Mouse (Mus musculus): ENCODE measurements around the gene Marc1. TPM values are rescaled to one million over a fixed set of nuclear protein-coding genes. Genes with fewer than 3 reads are reported as not detected.
A peak's percentile ranks its signal among the peaks of the same experiment; 100 is the strongest.

Gene Marc1
- total RNA-seq, 1 experiment from 2014 or later: not detected

DNA sequence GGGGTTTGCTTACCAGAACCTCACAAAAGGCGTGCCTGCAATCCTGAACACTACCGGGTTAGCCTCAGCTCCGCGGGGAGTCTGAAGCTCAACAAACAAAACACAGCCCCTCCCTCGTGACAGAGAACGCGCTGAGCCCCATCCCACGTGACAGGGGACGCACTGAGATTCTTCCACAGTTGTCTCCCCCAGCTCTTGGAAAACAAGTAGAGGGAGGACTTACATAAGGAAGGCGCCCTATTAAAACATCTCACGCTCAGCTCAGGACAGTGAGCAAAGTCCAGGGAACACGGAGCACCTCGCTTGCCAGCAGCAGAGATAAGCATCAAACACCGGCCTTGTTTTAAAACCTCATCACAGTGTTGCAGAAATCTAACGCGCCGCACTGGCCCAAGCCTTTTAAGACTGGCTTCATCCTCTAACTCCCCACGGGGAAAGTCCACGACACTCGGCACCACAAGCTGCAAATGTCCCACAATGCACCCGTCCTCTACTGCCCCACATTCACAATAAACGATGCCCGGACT, 16.1 kb upstream of the Marc1 start:
- ATAC-seq (replicated peaks; ENCODE audit: insufficient number of reproducible peaks, low FRiP score, low TSS enrichment, poor library complexity, severe bottlenecking): no peak

DNA sequence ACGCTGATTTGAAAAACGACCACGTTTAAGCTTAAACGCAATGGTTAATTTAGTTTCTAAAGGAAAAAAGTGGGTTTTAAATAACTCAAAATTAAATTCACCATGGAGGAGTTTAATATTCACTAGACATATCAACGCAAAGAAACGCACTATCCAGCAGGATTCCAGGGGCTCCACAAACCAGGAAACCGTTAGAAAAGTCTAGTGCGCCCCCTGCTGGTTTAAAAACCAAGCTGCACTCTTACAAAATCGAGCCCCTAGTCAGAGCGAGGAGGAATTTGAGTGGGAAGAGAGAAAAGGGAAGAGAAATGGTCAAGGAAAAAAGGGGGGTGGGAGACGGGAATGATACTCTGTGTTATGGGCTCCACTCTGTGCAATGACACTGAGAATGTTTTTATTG, 14.0 kb upstream of the Marc1 start:
- no peak for ATAC-seq (replicated peaks; ENCODE audit: insufficient number of reproducible peaks, low FRiP score, low TSS enrichment, poor library complexity, severe bottlenecking)

- ATAC-seq (replicated peaks; ENCODE audit: insufficient number of reproducible peaks, low FRiP score, low TSS enrichment, poor library complexity, severe bottlenecking): peak; percentile 84
Measured at GRCm38 (mm10) chr1:184824439-184824851, 13.3 kb upstream of the Marc1 start.

- ATAC-seq (replicated peaks; ENCODE audit: insufficient number of reproducible peaks, low FRiP score, low TSS enrichment, poor library complexity, severe bottlenecking): no peak
Measured at GRCm38 (mm10) chr1:184822678-184823077, 11.6 kb upstream of the Marc1 start.

- ATAC-seq (replicated peaks; ENCODE audit: insufficient number of reproducible peaks, low FRiP score, low TSS enrichment, poor library complexity, severe bottlenecking): no peak
Measured at GRCm38 (mm10) chr1:184817768-184818167, 6.7 kb upstream of the Marc1 start.

GRCm38 (mm10) chr1:184811716-184812250, 670 bp upstream of the Marc1 start:
- ATAC-seq (replicated peaks; ENCODE audit: insufficient number of reproducible peaks, low FRiP score, low TSS enrichment, poor library complexity, severe bottlenecking): no peak

DNA sequence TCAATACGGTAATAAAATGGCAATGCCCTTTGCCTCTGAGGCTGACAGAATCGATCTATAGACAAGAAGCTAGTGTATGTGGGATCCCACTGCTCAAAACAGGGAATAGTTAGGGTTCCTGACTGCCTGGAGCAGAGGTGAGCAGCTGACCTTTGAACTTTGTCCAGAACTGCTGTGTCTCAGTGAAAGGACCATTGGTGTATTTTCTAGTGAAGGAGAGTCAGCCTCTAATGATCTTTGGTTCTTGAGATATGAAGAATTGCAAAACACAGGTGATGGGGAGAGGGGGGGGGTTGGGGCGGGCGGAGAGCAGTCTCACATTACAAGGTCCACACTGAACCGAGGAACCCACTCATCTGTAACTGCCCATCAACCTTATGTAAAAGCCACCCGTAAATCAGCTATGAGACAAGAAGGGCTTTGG, 1.5 kb downstream of the Marc1 start:
- no peak for ATAC-seq (replicated peaks; ENCODE audit: insufficient number of reproducible peaks, low FRiP score, low TSS enrichment, poor library complexity, severe bottlenecking)

GRCm38 (mm10) chr1:184808418-184809012, 2.6 kb downstream of the Marc1 start:
- ATAC-seq (replicated peaks; ENCODE audit: insufficient number of reproducible peaks, low FRiP score, low TSS enrichment, poor library complexity, severe bottlenecking): 0 out of 2 replicates have a peak, but pooled peaks have one; percentile 41

GRCm38 (mm10) chr1:184807627-184808417, 3.3 kb downstream of the Marc1 start:
- 0 out of 2 replicates have a peak, but pooled peaks have one; percentile 55 for ATAC-seq (replicated peaks; ENCODE audit: insufficient number of reproducible peaks, low FRiP score, low TSS enrichment, poor library complexity, severe bottlenecking)

DNA sequence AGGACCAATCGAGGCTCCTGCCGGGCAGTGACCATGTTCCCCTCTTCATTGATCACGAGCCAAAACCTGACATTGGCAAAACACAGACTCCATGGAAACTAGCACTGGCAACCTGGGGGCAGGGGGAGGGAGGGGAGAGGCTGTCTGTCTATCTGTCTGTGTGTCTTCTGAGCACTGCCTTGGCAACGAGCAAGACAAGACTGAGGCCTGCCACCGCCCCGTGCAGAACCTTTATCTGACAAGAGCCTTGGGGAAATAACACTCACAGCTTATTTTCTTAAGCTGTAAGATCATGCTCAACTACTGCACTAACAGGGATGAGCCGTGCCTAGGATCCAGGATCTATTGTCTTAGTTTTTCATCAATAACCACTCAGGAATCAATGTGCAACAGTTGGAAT, 4.0 kb downstream of the Marc1 start:
- no peak for ATAC-seq (replicated peaks; ENCODE audit: insufficient number of reproducible peaks, low FRiP score, low TSS enrichment, poor library complexity, severe bottlenecking)

DNA sequence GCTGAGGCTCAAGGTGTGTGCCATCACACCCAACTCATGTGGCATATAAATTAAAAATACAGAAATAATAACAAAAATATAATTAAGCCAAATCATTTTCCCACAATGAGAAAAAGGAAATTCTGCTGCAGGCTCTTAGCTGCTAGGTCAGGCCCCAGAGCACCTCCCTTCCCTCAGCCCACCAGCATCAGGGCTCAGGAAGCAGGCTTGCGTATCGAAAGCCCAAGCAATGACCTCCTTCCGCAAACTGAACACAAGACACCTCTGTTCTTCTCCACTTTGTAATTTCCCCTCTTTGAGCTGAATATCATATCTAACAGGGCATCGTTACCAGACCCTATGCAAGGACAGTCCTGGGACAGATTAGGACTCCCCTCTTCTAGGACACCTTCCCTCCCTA, 5.4 kb downstream of the Marc1 start:
- no peak for ATAC-seq (replicated peaks; ENCODE audit: insufficient number of reproducible peaks, low FRiP score, low TSS enrichment, poor library complexity, severe bottlenecking)

- ATAC-seq (replicated peaks; ENCODE audit: insufficient number of reproducible peaks, low FRiP score, low TSS enrichment, poor library complexity, severe bottlenecking): peak; percentile 43; the same call in 1 of the 2 replicates
Measured at GRCm38 (mm10) chr1:184793163-184793876, 17.8 kb downstream of the Marc1 start.

DNA sequence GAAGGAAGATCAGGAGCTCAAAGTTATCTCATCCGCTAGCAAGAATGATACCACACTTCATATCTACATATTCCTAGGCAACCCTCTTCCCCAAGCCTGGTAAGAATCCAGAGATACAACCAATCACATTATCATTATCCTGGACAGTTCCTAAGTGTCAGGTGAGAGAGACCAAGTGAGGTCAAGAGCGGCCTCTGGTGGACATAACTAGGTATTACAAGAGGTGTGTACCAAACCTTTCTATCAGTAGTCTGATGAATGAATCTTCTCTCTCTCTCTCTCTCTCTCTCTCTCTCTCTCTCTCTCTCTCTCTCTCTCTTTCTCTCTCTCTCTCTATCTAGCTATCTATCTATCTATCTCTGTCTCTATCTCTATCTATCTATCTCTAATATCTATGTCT, 20.0 kb downstream of the Marc1 start:
- ATAC-seq (replicated peaks; ENCODE audit: insufficient number of reproducible peaks, low FRiP score, low TSS enrichment, poor library complexity, severe bottlenecking): no peak; the same call in 1 of the 2 replicates

- ATAC-seq (replicated peaks; ENCODE audit: insufficient number of reproducible peaks, low FRiP score, low TSS enrichment, poor library complexity, severe bottlenecking): no peak
Measured at GRCm38 (mm10) chr1:184786376-184787151, 24.5 kb downstream of the Marc1 start.

GRCm38 (mm10) chr1:184783641-184784040, 27.5 kb downstream of the Marc1 start:
- ATAC-seq (replicated peaks; ENCODE audit: insufficient number of reproducible peaks, low FRiP score, low TSS enrichment, poor library complexity, severe bottlenecking): no peak

DNA sequence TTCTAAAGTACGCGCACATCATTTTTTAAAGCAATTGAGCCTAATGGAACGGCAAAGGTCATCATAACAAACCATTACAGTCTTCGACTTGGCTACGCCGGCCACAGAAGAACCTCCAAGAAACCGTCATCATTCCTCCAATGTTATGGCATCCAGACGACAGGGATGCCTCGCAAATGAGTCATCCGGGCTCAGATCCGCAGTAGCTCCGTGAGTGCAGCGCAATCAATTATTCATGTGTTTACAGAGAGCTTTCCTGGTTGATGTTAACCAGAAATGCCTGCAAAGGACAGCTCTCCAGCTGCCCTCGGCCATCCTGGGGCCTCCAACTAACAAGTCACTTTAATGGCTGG, 29.0 kb downstream of the Marc1 start:
- no peak for ATAC-seq (replicated peaks; ENCODE audit: insufficient number of reproducible peaks, low FRiP score, low TSS enrichment, poor library complexity, severe bottlenecking)

DNA sequence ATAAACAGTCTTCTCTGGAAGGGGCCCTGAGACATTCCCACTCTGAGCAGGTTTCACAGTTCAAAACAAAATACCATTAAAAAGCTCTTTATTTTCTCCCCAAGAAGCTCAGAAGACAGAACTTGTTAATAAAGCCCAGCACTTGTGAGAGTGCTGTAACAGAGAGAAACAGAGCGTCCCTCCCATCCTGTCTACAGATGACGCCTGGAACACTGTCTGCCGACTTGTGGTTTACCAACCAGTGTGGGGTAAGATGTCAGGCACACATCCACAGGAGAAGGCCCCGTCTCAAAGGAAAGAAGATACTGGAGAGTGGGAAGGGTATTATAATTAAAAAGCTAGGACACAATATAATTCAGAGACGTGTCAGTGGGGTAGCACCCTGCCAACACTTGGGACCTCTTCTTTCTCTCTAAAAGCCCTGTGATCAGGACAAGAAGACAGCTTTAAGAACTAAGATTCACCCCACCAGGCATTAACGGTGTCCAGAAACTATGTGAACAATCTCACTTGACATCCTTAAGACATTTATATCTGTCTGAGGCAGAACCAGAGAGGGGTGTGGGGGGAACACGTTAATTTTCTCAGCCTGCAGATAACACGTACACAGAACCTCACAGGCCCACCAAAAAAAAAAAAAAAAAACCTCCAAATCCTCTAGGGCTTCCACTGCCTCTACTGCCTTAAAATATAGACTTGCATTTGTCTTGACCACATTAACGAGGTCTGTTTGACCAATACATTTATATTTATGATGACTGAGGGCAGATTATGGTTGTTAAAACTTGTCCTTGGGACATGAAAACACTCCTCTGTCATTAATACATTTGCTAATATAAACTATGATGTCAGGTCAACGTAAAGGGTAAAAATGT, 29.6 kb downstream of the Marc1 start:
- ATAC-seq (replicated peaks; ENCODE audit: insufficient number of reproducible peaks, low FRiP score, low TSS enrichment, poor library complexity, severe bottlenecking): no peak

GRCm38 (mm10) chr1:184778157-184778556, 33.0 kb downstream of the Marc1 start:
- no peak for ATAC-seq (replicated peaks; ENCODE audit: insufficient number of reproducible peaks, low FRiP score, low TSS enrichment, poor library complexity, severe bottlenecking)

All from monocyte, adult 5-6 weeks (primary cell).